Mouse (Mus musculus): ENCODE data around the gene Ly6g6d. TPM values are rescaled to one million over a fixed set of nuclear protein-coding genes. Genes with fewer than 3 reads are reported as not detected.
A peak's percentile ranks its signal among the peaks of the same experiment; 100 is the strongest.

The Ly6g6d gene
- polyA plus RNA-seq, 2 experiments from 2014 or later = not detected

DNA sequence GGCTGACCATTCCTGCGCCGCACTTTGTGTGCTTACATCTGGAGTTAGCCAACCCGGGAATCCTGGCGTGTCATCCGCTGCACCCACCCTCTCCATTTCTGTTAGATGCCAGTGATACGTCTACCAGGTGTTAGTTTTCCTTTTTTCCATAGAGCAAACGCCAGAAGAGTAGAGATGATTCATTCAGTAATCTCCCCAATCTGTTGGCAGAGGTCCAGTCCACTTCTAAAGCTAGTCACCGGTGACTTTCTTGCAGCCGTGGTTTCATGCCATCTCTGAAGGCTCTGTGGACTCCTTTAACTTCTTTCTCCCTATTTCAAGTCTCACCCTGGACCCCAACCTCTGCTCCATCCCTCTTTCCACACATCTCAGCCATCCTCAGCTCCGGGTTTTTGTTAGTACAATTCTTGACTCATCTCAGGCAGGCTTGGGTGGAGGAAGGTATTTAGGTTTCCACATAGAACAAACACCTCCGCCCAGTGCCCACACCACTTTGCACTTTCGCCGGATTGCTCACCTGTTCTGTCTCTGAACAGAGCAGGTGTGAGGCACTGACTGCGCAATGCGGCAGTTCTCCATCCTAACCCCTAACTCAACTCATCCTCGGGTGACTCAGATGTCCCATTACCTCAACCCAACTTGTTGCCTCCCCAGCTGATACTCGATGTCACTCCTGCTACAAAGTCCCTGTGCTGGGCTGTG, 9.5 kb downstream of the Ly6g6d start:
- no peak for ATAC-seq

DNA sequence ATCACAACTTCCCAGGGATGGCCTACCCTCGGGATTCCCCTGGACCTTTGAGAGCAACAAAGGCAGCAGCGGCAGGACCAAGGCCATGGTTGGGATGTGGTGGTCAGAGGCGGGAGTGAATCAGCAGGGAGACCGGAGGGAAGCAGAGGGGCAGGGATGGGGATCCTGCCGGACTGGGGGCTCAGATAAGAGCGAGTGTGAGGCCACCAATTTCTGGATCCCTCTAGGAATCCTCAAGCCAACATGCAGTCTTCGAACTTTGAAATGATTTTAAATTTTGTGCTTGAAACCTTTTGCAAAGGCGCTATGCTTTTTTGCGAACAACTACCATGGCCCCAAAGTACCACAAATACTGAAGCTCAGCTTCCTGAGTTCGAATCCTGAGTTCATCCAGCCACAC, 11.8 kb downstream of the Ly6g6d start, which contains the start of gene Mpig6b:
Gene Mpig6b (minus strand): TSS at position 101 of the 400 bp plus-strand sequence.
- no peak for ATAC-seq

DNA sequence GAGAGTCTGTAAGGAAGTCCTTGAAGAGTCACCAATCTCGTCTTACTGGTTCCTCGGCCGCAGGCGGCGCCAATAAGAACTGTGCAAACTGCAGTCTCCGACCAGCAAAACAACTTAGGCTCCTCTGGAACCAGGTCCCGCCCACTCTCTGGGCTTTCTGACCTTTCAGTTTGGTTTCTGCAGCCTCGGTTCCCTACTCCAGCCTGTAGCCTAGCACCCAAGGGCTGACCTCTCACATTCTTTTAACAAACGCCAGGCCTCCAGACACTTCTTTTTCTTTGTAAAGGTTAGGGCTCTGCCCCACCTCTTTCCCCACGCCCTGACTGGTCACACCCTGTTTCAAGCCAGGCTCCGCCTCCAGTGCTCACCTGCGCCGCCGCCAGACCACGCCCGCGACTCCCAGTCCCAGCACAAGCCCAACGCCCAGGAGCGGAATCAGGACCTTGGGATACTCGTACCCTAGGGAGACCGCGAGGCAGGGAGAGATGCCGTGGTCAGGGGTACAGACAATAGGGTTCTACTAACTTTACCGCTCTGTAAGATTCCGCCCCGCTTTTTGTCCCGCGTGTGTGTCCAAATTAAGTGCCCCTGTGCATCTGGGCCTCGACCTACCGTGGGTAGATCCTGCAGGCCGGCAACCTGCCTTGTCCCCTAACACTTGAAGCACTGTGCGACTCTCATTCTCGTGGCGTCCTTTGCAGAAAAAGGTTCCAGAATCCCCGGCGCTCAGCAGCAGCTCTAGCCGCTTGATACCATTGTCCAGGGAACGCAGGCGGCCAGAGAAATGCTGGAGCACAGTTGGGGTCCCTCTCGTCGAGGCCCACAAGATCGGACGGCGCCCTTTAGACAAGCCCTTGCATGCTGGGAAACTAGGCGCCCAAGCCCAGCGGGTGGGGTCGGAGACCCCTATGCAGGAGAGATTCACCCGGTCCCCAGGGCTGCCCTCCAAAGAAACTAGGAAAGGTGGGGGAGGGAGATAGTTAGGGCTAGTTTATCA, 12.6 kb downstream of the Ly6g6d start, which contains the start of gene Ly6g6c:
Gene Ly6g6c (plus strand): TSS at position 438 of the 997 bp plus-strand sequence.
- ATAC-seq = peak; percentile 64

DNA sequence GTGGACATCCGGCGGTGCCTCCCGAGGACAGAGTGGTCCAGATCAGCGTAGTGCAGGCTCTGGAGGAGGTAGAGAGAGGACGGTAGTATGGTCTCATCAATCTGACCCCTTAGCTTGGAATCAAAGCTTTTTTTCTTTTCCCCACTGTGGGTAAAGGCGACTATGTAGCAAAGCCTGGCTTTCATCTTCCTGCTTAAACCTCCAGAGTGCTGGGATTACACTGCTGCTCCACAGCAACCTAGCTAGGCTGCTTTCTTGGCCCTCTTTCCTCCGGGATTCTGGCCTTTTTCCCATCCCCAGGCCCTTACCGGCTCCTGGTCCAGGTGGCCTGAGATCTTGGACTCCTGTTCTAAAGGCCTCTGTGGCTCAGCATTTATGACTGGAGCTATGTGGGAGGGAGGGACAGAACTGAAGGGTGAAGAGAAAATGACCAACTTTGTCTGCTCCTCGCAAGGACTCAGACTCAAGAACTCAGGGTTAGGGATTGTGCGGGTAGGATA, 13.4 kb downstream of the Ly6g6d start:
- no peak for ATAC-seq

DNA sequence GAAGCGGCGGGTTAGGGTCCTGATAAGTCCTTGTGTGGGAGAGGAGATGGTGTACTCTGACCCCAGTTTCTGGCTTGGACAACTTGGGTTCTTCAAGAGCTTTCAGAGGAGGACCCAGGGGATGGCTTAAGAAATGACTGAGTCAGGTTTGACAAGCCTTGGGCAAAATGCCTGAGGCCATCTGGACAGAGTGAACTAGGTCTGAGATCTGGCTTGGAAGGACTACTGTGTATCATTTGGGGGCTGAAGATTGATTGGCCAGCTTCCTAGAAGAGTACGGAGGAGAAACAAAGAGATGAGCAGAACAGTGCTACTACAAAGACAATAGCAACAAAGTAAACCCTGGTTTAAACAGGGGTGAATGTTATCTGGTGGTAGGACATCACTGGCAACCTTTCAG, 14.4 kb downstream of the Ly6g6d start:
- ATAC-seq = no peak

DNA sequence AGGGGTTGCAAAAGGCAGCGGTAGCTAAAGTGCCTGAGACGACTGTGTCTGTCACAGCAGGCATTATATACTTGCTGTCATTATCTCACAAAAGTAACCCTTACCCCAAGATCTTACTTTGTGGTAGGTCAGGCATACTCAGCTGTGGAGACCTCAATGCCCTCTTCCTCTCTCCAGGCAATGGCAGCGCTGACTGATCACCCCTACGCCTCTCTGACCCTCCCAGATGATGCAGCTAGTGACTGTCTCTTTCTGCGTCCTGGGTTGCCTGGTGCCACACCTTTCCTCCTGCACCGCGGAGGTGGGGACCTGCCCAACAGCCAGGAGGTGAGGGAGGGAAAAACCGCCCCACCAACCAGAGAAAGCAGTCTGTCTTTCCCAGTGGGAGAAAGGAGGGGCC, 16.6 kb downstream of the Ly6g6d start:
- no peak for ATAC-seq

DNA sequence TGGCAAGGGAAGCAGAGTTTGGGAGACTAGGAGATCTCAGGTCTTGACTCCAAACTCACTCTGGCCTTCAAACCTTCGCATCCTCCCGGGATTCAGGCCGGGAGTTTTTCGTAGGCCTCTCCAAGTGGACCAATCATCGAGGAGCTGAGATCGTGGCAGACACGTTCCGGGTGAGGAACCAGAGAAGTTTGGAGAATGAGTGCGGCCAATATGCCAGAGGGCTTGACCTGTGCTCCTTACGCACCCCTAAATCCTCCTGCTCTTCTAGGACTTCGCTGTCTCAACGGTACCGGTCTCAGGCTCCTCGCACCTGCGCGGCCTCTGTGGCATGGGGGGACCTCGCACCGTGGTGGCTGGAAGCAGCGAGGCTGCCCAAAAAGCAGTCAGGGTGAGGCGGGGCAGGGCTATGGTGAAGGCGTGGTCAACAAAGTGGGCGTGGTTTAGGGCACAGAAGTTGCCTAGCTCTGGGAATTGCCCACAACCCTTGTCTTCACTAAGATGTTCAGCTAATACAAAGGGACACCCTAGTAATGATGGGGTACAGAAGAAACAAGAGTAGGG, 17.0 kb downstream of the Ly6g6d start:
- ATAC-seq = no peak

DNA sequence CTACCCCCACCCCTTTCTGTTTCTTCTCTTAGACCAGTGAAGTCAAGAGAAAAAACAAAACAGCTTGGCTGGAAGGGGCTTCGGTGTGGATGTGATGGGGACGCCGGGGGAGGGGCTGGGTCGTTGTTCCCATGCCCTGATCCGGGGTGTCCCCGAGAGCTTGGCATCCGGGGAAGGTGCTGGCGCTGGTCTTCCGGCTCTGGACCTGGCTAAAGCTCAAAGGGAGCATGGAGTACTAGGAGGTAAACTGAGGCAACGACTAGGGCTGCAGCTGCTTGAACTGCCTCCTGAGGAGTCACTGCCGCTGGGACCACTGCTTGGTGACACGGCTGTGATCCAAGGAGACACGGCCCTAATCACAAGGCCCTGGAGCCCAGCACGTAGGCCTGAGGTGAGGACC, 17.8 kb downstream of the Ly6g6d start:
- ATAC-seq = no peak

DNA sequence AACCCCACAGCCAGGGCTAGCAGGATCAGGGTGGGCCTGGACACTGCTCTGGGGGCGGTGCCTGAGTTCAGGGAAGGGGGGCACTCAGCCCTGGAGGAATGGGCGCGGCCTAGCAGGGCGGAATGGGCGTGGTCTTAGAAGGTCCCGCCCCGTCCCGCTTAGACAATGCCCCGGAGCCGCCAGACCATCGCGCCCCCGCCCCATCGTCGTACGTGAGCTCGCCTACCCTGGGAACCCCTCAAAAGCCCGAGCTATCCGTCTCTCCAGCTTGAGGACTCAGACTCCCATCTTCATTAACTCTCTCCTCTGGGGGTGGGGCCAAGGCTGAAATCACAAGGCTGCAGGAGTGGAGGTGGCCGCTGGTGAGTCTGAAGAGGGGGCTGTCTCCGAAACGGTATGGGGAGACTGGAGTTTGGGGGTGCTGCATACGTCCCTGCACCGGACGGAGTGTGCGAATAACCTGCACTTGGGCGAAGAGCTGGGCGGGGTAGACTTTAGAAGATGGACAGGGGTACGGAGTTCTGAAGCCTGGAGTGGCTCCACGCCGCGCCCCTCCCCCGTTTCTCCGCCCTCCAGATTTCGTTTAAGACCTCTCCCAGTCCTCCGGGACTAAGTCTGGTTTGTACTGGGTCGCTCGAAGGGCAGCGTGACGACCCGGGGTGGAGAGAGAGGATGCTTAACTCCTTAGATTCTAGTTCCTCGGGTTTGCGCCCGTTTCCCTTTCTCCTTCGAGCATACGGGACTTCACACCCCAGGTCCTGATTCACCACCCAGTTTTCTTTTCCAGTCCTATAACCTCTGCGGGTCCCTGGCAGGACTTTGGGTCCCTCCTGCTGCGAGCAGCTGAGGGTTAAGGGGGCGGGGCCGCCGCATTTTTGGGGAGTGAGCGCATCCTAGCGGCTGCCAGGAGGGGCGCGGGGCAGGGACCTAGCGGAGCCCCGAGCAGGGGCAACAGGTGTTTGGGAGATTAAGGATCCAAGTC, 18.7 kb downstream of the Ly6g6d start, which contains the start of gene Ddah2:
Gene Ddah2 (plus strand): TSS at position 125 of the 982 bp plus-strand sequence.
- ATAC-seq = peak; percentile 93

DNA sequence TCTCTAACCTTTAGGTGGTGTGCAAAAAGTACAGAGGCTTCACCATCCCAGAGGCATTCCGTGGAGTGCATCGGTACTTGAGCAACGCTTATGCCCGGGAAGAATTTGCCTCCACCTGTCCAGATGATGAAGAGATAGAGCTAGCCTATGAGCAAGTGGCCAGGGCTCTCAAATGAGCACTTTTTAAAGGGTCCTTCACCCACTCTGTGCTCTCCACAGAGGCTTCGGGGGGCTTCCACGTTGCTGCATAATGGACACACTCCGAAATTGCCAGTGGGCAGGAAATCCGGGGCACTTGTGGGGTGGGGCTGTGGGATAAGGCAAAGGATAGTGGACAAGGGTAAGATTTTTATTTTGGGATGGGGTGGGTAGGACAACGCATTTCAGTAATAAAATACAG, 19.5 kb downstream of the Ly6g6d start:
- no peak for ATAC-seq

DNA sequence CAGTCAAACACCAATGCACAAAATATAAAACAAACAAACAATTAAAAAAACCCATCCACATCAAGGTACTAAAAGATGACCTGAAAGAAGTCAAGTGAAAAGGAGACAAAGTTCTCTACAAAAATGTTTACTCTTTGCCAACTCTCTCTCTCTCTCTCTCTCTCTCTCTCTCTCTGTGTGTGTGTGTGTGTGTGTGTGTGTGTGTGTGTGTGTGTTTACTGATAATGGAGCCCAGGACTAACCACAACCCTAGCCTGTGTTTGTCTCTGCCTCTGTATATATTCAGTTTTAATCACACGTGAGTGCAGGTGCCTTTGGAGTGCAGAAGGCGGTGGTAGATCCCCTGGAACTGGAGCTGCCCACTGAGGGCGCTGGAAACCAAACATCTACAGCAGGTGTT, 20.8 kb downstream of the Ly6g6d start:
- no peak for ATAC-seq

DNA sequence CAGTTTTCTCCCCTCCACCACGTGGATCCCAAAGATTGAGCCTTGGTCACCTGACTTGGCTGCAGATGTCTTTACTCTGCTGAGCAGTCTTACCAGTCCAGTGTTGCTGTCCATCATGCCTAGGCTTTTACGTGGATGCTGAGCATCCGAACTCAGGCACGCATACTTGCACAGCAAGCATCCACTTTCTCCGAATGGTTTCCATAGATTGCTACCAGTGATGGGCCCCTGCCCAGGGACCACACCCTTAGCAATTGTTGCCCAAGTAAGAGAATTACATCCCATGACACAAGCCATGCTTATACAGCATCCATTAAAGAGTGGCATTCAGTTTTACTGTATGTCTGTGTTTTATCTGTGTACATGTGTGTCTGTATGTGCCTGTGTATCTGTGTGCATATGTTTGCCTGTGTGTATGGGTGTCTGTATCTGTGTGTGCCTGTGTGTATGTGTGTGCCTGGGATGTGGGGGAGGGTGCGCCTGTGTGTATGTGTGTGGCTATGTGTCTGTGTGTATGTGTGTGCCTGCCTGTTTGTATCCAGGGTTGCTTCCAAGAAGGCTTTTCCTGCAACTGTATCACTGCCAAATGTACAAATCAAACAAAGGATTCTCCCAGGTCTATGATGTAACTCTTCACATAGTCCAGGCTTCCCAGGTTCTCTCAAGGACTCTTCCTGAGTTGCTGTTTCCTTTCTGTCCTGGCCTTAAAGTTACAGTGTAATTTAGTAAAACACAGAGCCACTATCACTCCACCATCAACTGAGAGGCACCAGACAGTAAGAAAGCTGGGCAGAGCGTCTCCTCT, 22.0 kb downstream of the Ly6g6d start:
- no peak for ATAC-seq

DNA sequence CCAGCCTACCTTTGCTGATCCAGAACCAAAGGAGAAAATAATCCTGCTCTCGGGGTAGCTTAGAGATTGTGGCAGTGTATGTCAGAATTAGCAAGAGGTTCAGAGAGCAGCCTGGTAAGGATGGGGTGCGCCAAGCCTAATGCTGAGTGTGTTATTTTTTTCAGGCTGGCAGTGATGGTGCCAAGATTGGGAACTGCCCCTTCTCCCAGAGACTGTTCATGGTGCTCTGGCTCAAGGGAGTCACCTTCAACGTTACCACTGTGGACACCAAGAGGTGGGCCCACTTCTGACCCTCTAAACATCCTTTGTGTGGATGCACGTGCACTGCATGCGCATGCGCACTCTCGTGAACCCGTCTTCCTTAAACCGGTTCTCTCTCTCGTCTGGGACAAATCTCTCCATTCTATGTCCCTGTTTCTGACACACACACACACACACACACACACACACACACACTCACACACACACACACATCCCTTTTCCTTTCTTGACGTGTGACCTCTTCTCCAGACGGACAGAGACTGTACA, 25.5 kb downstream of the Ly6g6d start:
- ATAC-seq = no peak

DNA sequence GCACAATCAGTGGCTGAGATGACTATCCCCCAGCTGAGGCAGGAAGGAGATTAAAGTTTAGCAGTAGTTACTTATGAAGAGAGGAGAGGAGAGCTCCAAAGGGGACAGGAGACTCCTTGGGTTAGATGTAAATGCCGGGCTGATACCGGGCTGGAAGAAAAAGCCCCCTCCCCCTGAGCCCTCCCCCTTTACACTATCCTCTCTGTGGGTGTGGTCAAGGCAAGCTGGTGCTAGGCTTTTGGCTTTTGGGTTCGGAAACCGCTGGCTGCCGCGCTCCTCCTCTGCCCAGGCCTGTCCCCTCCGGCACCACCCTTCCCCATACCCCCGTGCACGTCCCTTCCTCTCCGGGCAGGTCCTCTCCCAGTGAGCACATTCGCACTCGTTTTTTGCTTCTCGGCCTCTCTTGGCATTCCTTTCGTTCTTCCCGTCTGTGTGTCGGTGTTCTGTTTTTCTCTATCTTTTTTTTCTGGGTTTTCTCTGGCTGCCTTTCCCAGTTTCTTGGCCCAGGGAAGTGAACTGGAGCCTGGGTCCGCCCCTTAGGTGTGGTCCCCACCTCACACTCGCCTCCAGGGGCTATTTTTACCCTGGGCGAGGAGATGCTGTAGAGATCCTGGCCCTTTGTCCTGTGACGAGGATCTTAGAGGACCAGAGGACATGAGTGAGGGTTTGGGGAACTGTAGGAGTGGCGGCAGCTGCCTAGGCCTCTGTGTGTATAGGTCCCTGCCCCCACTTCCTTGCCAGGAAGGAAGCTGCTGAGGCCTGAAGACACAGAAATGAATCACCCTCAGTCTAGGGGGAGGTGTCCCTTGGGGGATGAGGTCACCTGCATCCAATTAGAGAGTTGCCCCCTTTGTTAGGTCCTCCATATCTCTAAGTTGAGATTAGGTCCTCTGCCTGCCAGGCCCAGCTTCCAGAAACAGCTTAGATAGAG, 26.4 kb downstream of the Ly6g6d start:
- peak; percentile 88 for ATAC-seq

DNA sequence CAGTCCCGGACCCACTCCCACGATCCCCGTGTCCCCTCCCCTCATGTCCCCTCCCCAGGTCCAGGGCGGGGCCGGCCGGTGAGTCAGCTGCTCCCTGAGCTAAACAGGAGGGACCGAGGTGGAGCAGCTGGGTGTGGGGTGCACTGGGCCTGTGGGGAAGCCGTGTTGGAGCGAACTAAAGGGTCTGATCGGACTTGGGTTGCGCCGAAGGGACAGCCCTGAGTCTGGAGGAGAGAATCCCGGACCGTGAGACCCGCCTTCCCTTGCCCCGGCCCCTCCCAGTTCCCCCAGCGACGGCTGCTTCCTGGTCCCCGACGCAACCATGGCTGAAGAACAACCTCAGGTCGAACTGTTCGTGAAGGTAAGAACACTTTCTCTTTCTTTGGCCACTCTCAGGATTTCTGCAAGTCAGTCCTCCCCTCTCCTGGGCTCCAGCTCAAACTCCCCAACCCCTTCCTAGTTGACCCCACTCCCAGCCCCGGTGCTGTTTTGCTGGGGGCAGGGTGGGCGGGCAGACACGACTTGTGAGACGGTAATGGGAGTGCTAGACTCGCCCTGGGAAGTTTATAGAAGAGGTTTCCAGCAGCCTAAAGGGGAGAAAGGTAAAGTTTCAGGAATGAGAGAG, 27.6 kb downstream of the Ly6g6d start:
- ATAC-seq = no peak

DNA sequence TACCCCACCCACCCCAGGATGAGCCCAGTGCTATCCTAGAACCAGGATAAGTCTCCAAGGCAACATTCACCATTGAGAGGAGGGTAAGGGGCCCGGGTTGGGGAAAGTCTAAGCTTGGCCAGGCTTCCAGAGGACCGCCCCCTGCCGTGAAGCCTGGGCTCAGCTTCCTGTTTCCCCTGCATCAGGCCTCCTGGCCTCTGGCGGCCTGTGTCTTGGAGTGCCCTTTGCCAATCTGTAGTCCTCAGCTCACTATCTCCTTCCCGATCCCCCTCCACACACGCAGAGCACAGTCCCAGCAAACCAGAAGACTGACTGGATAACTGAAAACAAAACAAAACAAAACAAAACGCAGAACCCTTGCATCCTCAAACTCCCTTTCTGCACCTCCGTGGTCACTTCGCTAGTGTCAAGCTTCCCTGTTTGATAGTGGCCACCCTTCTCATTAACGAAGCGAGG, 28.3 kb downstream of the Ly6g6d start, which contains the start of gene Clic1:
Gene Clic1 (plus strand): TSS at position 406 of the 456 bp plus-strand sequence.
- no peak for ATAC-seq

DNA sequence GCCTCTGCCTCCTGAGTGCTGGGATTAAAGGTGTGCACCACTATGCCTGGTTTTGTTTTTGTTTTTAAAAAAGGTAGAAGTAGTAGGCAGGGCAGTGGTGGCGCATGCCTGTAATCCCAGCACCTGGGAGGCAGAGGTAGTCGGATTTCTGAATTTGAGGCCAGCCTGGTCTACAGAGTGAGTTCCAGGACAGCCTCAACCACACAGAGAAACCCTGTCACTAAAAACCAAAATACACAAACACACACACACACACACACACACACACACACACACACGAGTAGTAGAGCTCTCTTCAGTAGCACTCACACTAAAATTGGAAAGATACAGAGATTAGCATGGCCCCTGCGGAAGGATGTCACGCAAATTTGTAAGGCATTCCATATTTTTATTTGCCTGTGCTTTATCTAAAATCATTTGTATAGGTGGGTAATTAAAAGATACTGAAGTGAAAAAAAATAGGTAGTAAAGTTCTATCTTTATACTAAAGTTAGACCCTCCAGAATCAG, 28.9 kb downstream of the Ly6g6d start:
- no peak for ATAC-seq

Data from CD4-positive, CD25-positive, alpha-beta regulatory T cell, adult 4 months (primary cell).